Mouse (Mus musculus) bone marrow, adult 2 months (tissue): ENCODE measurements around the gene Iqcd.

Experiments
- CTCF ChIP-seq: fragments of 200-500 bp; IDR thresholded peaks from 2 replicates; pipeline ENCODE4 v1.5.1; 2011; ENCODE audit warnings: low read length, control low read depth; ENCODE audit not compliant: control insufficient read depth, insufficient read depth
- POLR2A ChIP-seq: fragments of 200-500 bp; IDR thresholded peaks from 2 replicates; pipeline ENCODE4 v1.6.1; 2011; ENCODE audit warnings: low read depth, mild to moderate bottlenecking, control low read depth, low read length, borderline replicate concordance; ENCODE audit not compliant: control insufficient read depth

DNA sequence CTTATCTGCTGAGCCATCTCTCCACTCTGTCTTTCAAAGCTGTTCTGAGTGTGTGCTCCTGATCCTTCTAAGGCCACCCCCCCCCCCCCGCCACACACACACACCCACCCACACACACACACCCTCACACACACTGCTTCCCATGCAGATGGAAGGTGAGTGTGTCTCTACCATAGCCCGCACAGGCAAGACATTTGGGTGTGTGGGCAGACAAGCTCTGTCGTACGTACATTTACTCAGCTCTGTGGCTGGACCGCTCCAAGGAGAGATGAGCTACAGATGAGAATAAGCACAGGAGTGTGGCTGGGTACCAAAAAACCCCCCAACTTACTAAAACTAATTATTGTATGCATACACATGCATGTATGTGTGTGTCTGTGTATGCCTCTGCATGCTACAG, 38.1 kb upstream of the Iqcd start:
- TF ChIP-seq POLR2A (no peak), CTCF (no peak)
